Mouse (Mus musculus): ENCODE measurements at regions not wholly inside any gene's neighbourhood (a gene's known extent, or its start where the extent isn't known, plus 50 kb on each side); places are given as distances from the start of the nearest gene placed in this dataset.

DNA sequence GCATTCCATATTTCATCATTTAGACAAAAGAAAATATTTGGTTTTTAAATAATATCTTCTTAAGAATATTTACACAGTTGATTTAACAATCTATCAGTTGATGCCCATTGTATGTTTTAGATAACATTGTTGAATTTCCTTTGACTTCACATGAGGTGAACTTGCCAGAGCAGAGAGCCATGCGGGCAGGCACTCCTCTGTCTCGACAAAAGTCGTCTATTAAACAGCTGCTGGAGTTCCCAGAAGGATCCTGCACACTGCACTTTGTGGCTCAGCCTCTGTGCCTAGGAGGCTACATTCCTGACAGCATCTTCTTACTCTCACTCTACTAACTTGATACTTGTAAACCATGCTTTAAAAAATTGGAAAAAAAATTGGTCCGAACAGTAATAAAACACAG is 221.7 kb upstream of the Pde3a start:
- TF ChIP-seq POLR2A (IDR thresholded peaks at IDR 0.05; ENCODE audit: borderline replicate concordance, low read depth, low read length) (no peak), CTCF (IDR thresholded peaks at IDR 0.05; ENCODE audit: low read depth, low read length) (no peak)
